ENCODE assay signal across 9 mouse cellular contexts in the genomic region with DNA sequence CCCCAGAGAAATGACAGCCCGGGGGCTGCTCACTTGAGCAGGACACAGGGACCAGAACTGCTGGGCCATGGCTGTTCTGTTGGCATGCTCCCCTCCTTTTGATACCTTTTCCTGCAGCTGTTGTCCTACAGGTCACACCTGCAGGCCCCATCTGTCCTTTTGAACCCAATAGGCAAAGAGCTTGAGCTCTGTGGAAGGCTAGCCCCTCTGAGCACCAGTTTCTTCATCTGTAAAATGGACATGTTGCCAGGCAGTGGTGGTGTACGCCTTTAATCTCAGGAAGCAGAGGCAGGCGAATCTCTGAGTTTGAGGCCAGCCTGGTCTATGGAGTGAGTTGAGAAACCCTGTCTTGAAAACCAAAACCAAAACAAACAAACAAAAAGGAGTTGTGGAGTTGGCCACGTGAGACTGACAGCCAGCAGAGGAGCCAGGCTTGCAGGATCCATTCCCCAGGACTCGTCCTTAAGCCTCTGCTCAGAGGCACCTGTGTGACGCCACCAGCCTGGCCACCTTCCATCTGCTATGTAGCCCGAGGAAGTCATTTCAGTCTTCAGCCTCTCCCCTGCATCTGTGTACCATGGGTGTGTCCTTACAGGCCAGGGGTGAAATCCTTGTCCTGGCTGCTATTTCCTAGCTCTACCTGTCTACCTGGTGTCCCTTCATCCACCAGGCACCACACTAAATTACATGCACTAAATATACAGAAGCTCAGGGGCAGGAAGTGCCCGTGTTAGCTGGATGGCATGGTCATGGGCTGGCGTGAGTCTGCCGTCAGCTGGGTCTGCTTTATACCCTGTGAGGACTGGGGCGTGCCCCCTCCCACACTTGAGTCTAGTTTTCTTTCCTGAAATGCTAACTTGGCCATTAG. TPM values are rescaled to one million over a fixed set of nuclear protein-coding genes. Genes with fewer than 3 reads are reported as not detected.
DNase-seq lines count a peak whose midpoint lies in the region; ATAC-seq and TF ChIP-seq lines count a peak whose summit lies in the region.
"Had no signal": no experiment of that assay in that cellular context is flagged by ENCODE, and none has a peak within 500 bp of the region (broad histone marks: within the 10 kb centered on the region; RNA-seq: fewer than 3 reads in every experiment).

No protein-coding gene starts in this region.

- no peaks in the 10 kb centered on the region; the same call in 1 of the 2 replicates for H3K36me3 ChIP-seq in lung, embryonic 16.5 days (ENCODE audit: control insufficient read depth, insufficient read depth, low read length)
- H3K36me3 ChIP-seq in lung, postnatal 0 days (ENCODE audit: insufficient read depth, low read length), result no peaks in the 10 kb centered on the region
- 0 out of 2 replicates have a peak, but pooled peaks cover under 1% of the 10 kb centered on the region for H3K36me3 ChIP-seq in intestine, embryonic 15.5 days
- no peaks in the 10 kb centered on the region; the same call in 1 of the 2 replicates for H3K36me3 ChIP-seq in stomach, embryonic 15.5 days

- H3K4me2 ChIP-seq in lung, embryonic 16.5 days (ENCODE audit: low read depth, low read length), result no peak overlapping the region
- no peak overlapping the region for H3K4me2 ChIP-seq in lung, postnatal 0 days (replicated peaks; ENCODE audit: low read depth, low read length)
- no peak overlapping the region for H3K4me2 ChIP-seq in intestine, embryonic 15.5 days (replicated peaks)
- H3K4me2 ChIP-seq in stomach, embryonic 15.5 days, result no peak overlapping the region

- no peak for ATAC-seq in lung, embryonic 16.5 days (ENCODE audit: low read depth)
- no peak for ATAC-seq in lung, postnatal 0 days
- no peak for ATAC-seq in intestine, embryonic 15.5 days
- no peak for ATAC-seq in stomach, embryonic 15.5 days (ENCODE audit: insufficient read depth, low FRiP score, low read depth)

- H3K9me3 ChIP-seq in lung, embryonic 16.5 days (ENCODE audit: control insufficient read depth, low read length), result no peaks in the 10 kb centered on the region
- no peaks in the 10 kb centered on the region for H3K9me3 ChIP-seq in lung, postnatal 0 days (ENCODE audit: low read length)
- no peaks in the 10 kb centered on the region for H3K9me3 ChIP-seq in intestine, embryonic 15.5 days
- no peaks in the 10 kb centered on the region for H3K9me3 ChIP-seq in stomach, embryonic 15.5 days

- H3K9ac ChIP-seq in lung, embryonic 16.5 days (ENCODE audit: low read length), result no peak overlapping the region; the same call in 1 of the 2 replicates
- no peak overlapping the region for H3K9ac ChIP-seq in lung, postnatal 0 days (replicated peaks; ENCODE audit: low read depth)
- H3K9ac ChIP-seq in intestine, embryonic 15.5 days, result no peak overlapping the region
- no peak overlapping the region; the same call in 1 of the 2 replicates for H3K9ac ChIP-seq in stomach, embryonic 15.5 days

- peaks cover 64% of the 10 kb centered on the region for H3K4me1 ChIP-seq in lung, embryonic 16.5 days (replicated peaks; ENCODE audit: control insufficient read depth, insufficient read depth, low read length)
- H3K4me1 ChIP-seq in lung, postnatal 0 days (ENCODE audit: insufficient read depth, low read depth, low read length), result peaks cover 13% of the 10 kb centered on the region; the same call in 1 of the 2 replicates
- H3K4me1 ChIP-seq in intestine, embryonic 15.5 days (replicated peaks), result peaks cover 84% of the 10 kb centered on the region
- peaks cover 76% of the 10 kb centered on the region for H3K4me1 ChIP-seq in stomach, embryonic 15.5 days

- H3K4me3 ChIP-seq in lung, embryonic 16.5 days (ENCODE audit: low read length), result no peak overlapping the region
- H3K4me3 ChIP-seq in lung, postnatal 0 days (ENCODE audit: low read depth, low read length), result no peak overlapping the region
- H3K4me3 ChIP-seq in intestine, embryonic 15.5 days (replicated peaks), result no peak overlapping the region
- H3K4me3 ChIP-seq in stomach, embryonic 15.5 days (replicated peaks), result no peak overlapping the region

- TF ChIP-seq CTCF in lung, postnatal 0 days (IDR thresholded peaks at IDR 0.05), result no peak

- WGBS in lung, embryonic 16.5 days, result 64% methylated on average over 11 of the region's 11 CpGs
- WGBS in lung, postnatal 0 days, result 72% methylated on average over 11 of the region's 11 CpGs
- 76% methylated on average over 11 of the region's 11 CpGs for WGBS in intestine, embryonic 15.5 days
- 72% methylated on average over 11 of the region's 11 CpGs for WGBS in stomach, embryonic 15.5 days

- no peaks in the 10 kb centered on the region for H3K27me3 ChIP-seq in lung, embryonic 16.5 days (ENCODE audit: control insufficient read depth, insufficient read depth, low read depth, low read length)
- H3K27me3 ChIP-seq in lung, postnatal 0 days (replicated peaks; ENCODE audit: insufficient read depth, low read length), result no peaks in the 10 kb centered on the region
- no peaks in the 10 kb centered on the region for H3K27me3 ChIP-seq in intestine, embryonic 15.5 days (replicated peaks)
- no peaks in the 10 kb centered on the region for H3K27me3 ChIP-seq in stomach, embryonic 15.5 days (replicated peaks)

- DNase-seq in cerebellum, adult 11-12 months, result peak; percentile 68
- DNase-seq in cerebellum, adult 8-10 months, result no peak
- no peak for DNase-seq in lung, postnatal 0 days (ENCODE audit: low spot score)
- no peak for DNase-seq in urinary bladder, postnatal 25 days (ENCODE audit: low spot score)
- no peak for DNase-seq in thymus, postnatal 10 days (ENCODE audit: low spot score in 2 of 2)
- DNase-seq: adrenal gland, postnatal 36 days had no signal

- H3K27ac ChIP-seq in lung, embryonic 16.5 days (ENCODE audit: low read length), result peak overlapping the region; percentile 9; the same call in 1 of the 2 replicates
- no peak overlapping the region for H3K27ac ChIP-seq in lung, postnatal 0 days (ENCODE audit: low read length)
- 0 out of 2 replicates have a peak overlapping the region, but pooled peaks have one; percentile 27 for H3K27ac ChIP-seq in intestine, embryonic 15.5 days
- peak overlapping the region; percentile 63 for H3K27ac ChIP-seq in stomach, embryonic 15.5 days

- no peak for TF ChIP-seq EP300 in lung, postnatal 0 days (IDR thresholded peaks at IDR 0.05)

RNA-seq across cellular contexts. Expression of gene Ralgds, which starts 24.1 kb away (rescaled TPM):
- polyA plus RNA-seq in lung, embryonic 16.5 days (2015; fragmentation: Nextera tagmentation; extraction: Ambion mirVana), result 27.3 and 27.9 TPM in 2 replicates
- polyA plus RNA-seq in lung, postnatal 0 days (2015; fragmentation: Nextera tagmentation; extraction: Ambion mirVana), result 24.4 and 29.1 TPM in 2 replicates
- polyA plus RNA-seq in intestine, embryonic 15.5 days (2015; fragmentation: Nextera tagmentation; extraction: Ambion mirVana), result 27.9 and 28.3 TPM in 2 replicates
- polyA plus RNA-seq in stomach, embryonic 15.5 days (2015; fragmentation: Nextera tagmentation; extraction: Ambion mirVana), result 27.5 and 30.9 TPM in 2 replicates

RNA-seq across cellular contexts. Expression of gene Cel, which starts 26.2 kb away (rescaled TPM):
- polyA plus RNA-seq in lung, embryonic 16.5 days (2015; fragmentation: Nextera tagmentation; extraction: Ambion mirVana), result 0.10 and 0.23 TPM in 2 replicates
- polyA plus RNA-seq in lung, postnatal 0 days (2015; fragmentation: Nextera tagmentation; extraction: Ambion mirVana), result 0.46 TPM in 1 of 2 replicates, not detected in the other
- 159 and 428 TPM in 2 replicates for polyA plus RNA-seq in intestine, embryonic 15.5 days (2015; fragmentation: Nextera tagmentation; extraction: Ambion mirVana)
- polyA plus RNA-seq in stomach, embryonic 15.5 days (2015; fragmentation: Nextera tagmentation; extraction: Ambion mirVana), result 412 and 563 TPM in 2 replicates

RNA-seq across cellular contexts. Expression of gene Gm10134, which starts 31.1 kb away (rescaled TPM):
- polyA plus RNA-seq in lung, embryonic 16.5 days (2015; fragmentation: Nextera tagmentation; extraction: Ambion mirVana), result 3.4 and 3.7 TPM in 2 replicates
- 5.8 and 6.1 TPM in 2 replicates for polyA plus RNA-seq in lung, postnatal 0 days (2015; fragmentation: Nextera tagmentation; extraction: Ambion mirVana)
- 11.8 and 11.9 TPM in 2 replicates for polyA plus RNA-seq in intestine, embryonic 15.5 days (2015; fragmentation: Nextera tagmentation; extraction: Ambion mirVana)
- 8.5 and 8.8 TPM in 2 replicates for polyA plus RNA-seq in stomach, embryonic 15.5 days (2015; fragmentation: Nextera tagmentation; extraction: Ambion mirVana)

RNA-seq across cellular contexts. Expression of gene Gbgt1, which starts 40.3 kb away (rescaled TPM):
- polyA plus RNA-seq in lung, embryonic 16.5 days (2015; fragmentation: Nextera tagmentation; extraction: Ambion mirVana), result 1.1 and 1.5 TPM in 2 replicates
- 1.2 and 1.4 TPM in 2 replicates for polyA plus RNA-seq in lung, postnatal 0 days (2015; fragmentation: Nextera tagmentation; extraction: Ambion mirVana)
- 3.7 and 4.0 TPM in 2 replicates for polyA plus RNA-seq in intestine, embryonic 15.5 days (2015; fragmentation: Nextera tagmentation; extraction: Ambion mirVana)
- 2.7 and 3.2 TPM in 2 replicates for polyA plus RNA-seq in stomach, embryonic 15.5 days (2015; fragmentation: Nextera tagmentation; extraction: Ambion mirVana)

RNA-seq across cellular contexts. Expression of gene Gtf3c5, which starts 46.6 kb away (rescaled TPM):
- 45.0 and 45.7 TPM in 2 replicates for polyA plus RNA-seq in lung, embryonic 16.5 days (2015; fragmentation: Nextera tagmentation; extraction: Ambion mirVana)
- 15.8 and 18.9 TPM in 2 replicates for polyA plus RNA-seq in lung, postnatal 0 days (2015; fragmentation: Nextera tagmentation; extraction: Ambion mirVana)
- 31.8 and 33.8 TPM in 2 replicates for polyA plus RNA-seq in intestine, embryonic 15.5 days (2015; fragmentation: Nextera tagmentation; extraction: Ambion mirVana)
- 33.6 and 41.8 TPM in 2 replicates for polyA plus RNA-seq in stomach, embryonic 15.5 days (2015; fragmentation: Nextera tagmentation; extraction: Ambion mirVana)

Comparison
In these comparisons a context has a peak if more than half of its experiments do, and no peak if none do; other contexts are left out.
1. RNA of gene Cel, which starts 26.2 kb away (polyA plus RNA-seq): 412 to 563 TPM in stomach, embryonic 15.5 days and 159 to 428 TPM in intestine, embryonic 15.5 days; 0.10 to 0.23 TPM in lung, embryonic 16.5 days and 0.46 TPM in lung, postnatal 0 days; every median in the first group is over 100 times any median in the second.